Mouse (Mus musculus) heart, embryonic 13.5 days (tissue): Measurements from ENCODE around the gene Zfc3h1. TPM values are rescaled to one million over a fixed set of nuclear protein-coding genes. Genes with fewer than 3 reads are reported as not detected.

ENCODE experiments used
- ATAC-seq: fragments of 200-750 bp; cut with Nextera tagmentation; 2 replicates; pipeline ENCODE4 v1.8.0; 2017; ENCODE audit warnings: moderate TSS enrichment; ENCODE audit not compliant: insufficient number of reproducible peaks, low FRiP score, low TSS enrichment; ENCODE audit errors: extremely low read depth
- H3K27ac ChIP-seq: fragments of 300-500 bp; sonication (generic); replicated peaks from 2 replicates; pipeline ENCODE4 v1.5.1; 2015; ENCODE audit warnings: moderate library complexity, mild to moderate bottlenecking, inconsistent platforms
- H3K27me3 ChIP-seq: fragments of 300-500 bp; sonication (generic); replicated peaks from 2 replicates; pipeline ENCODE4 v1.6.1; 2015; ENCODE audit warnings: mild to moderate bottlenecking, inconsistent platforms
- H3K36me3 ChIP-seq: fragments of 300-500 bp; sonication (generic); 2 replicates; pipeline ENCODE4 v1.6.1; 2015; ENCODE audit warnings: mild to moderate bottlenecking, inconsistent platforms
- H3K4me1 ChIP-seq: fragments of 300-500 bp; sonication (generic); 2 replicates; pipeline ENCODE4 v1.6.1; 2015; ENCODE audit warnings: inconsistent platforms
- H3K4me2 ChIP-seq: fragments of 300-500 bp; sonication (generic); 2 replicates; pipeline ENCODE4 v1.6.1; 2015; ENCODE audit warnings: inconsistent platforms, mild to moderate bottlenecking, moderate library complexity
- H3K4me3 ChIP-seq: fragments of 300-500 bp; sonication (generic); 2 replicates; pipeline ENCODE4 v1.5.1; 2015; ENCODE audit warnings: moderate library complexity, mild to moderate bottlenecking, inconsistent platforms
- H3K9ac ChIP-seq: fragments of 300-500 bp; sonication (generic); 2 replicates; pipeline ENCODE4 v1.6.1; 2015; ENCODE audit warnings: inconsistent platforms, mild to moderate bottlenecking, moderate library complexity
- H3K9me3 ChIP-seq: fragments of 300-500 bp; sonication (generic); 2 replicates; pipeline ENCODE4 v1.6.1; 2016; ENCODE audit warnings: inconsistent platforms
- whole genome bisulfite sequencing: fragments of 180-500 bp; shearing (Covaris S2); methylation state at CpG from one replicate; pipeline ENCODE4 v1.1.7; 2015; ENCODE audit warnings: mixed read lengths; 5-methylcytosine and 5-hydroxymethylcytosine counted together
- polyA plus RNA-seq: library from polyadenylated mRNA; unstranded; fragments of >200 nt; fragmentation: Nextera tagmentation; extraction: Ambion mirVana; gene quantifications from 2 replicates; pipeline ENCODE4 v1.2.1, GENCODE M21; 2015

The Zfc3h1 gene
- polyA plus RNA-seq, 1 experiment from 2014 or later, result 12.3 TPM

DNA sequence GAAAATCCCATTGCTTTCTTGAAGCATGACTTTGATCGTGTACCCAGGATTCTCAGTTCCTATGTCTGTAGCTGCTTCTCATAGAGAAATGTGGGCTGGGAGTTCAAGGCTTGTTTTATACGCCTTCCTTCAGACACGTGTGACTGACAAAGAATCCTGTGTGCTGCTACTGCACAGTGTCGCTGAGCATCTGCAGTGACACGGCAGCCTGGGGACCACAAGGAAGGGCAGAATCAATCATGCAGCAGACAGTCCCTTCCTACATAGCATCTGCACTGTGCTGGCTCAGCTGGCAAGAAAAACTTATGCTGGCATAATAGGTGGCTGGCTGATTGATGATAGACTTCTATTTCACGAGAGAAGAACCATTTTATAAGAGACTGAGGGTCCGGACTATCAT, 80.3 kb downstream of the Zfc3h1 start:
- no peak for ATAC-seq
- no peaks in the 10 kb centered on the region; the same call in 1 of the 2 replicates for H3K9me3 ChIP-seq
- H3K27ac ChIP-seq, result no peak overlapping the region
- no peaks in the 10 kb centered on the region for H3K36me3 ChIP-seq
- H3K27me3 ChIP-seq, result no peaks in the 10 kb centered on the region
- 65% methylated on average over 7 of the region's 7 CpGs for WGBS
- 0 out of 2 replicates have a peak, but pooled peaks cover 4% of the 10 kb centered on the region for H3K4me1 ChIP-seq
- H3K4me2 ChIP-seq, result no peak overlapping the region
- H3K4me3 ChIP-seq, result no peak overlapping the region
- no peak overlapping the region for H3K9ac ChIP-seq

DNA sequence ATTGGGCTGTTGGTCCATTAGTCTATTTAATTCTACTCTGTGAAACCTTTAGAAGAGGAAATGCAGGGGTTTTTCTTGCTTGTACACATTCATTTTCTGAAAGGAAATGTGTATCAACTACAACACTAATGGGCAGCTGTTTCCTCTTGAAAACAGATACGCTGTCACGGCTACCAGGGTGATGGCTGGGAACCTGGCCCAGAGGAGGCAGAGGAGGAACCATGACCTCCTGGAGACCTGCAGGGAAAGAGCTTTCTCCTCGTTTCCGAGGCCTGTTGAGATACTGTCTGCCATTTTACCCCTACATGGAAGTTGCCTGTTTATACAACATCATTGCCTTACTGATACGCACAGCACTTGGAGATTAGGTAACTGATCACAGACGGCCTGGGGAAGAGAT, 81.0 kb downstream of the Zfc3h1 start:
- Histone ChIP-seq H3K4me2 (no peak overlapping the region), H3K4me3 (no peak overlapping the region), H3K27ac (no peak overlapping the region), H3K9ac (no peak overlapping the region), H3K4me1 (0 out of 2 replicates have a peak, but pooled peaks cover 4% of the 10 kb centered on the region), H3K36me3 (no peaks in the 10 kb centered on the region), H3K9me3 (no peaks in the 10 kb centered on the region; the same call in 1 of the 2 replicates), H3K27me3 (no peaks in the 10 kb centered on the region)
- 45% methylated on average over 6 of the region's 6 CpGs for WGBS
- no peak for ATAC-seq

DNA sequence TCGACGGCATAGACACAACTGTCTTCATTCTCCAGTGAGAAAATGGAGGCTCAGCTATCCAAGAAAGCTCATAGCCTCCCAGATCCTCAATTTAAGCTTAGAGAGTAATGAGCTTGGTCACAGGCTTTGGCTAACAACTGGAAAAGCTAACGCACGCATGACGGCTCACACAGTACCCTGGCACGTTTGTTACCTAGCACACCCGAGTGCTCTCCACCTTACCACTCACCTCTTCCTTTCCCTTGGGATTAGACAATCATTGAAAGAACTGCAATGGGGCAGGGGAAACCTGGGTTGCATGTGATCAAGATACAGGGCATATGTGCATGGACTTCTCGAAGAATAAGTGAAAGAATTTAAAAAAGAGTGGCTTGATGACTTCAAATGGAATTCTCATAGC, 83.2 kb downstream of the Zfc3h1 start:
- Histone ChIP-seq H3K4me1 (0 out of 2 replicates have a peak, but pooled peaks cover 4% of the 10 kb centered on the region), H3K27ac (no peak overlapping the region), H3K27me3 (no peaks in the 10 kb centered on the region), H3K36me3 (no peaks in the 10 kb centered on the region), H3K4me3 (no peak overlapping the region), H3K9ac (no peak overlapping the region), H3K4me2 (no peak overlapping the region), H3K9me3 (no peaks in the 10 kb centered on the region; the same call in 1 of the 2 replicates)
- 83% methylated on average over 8 of the region's 8 CpGs for WGBS
- ATAC-seq, result no peak

DNA sequence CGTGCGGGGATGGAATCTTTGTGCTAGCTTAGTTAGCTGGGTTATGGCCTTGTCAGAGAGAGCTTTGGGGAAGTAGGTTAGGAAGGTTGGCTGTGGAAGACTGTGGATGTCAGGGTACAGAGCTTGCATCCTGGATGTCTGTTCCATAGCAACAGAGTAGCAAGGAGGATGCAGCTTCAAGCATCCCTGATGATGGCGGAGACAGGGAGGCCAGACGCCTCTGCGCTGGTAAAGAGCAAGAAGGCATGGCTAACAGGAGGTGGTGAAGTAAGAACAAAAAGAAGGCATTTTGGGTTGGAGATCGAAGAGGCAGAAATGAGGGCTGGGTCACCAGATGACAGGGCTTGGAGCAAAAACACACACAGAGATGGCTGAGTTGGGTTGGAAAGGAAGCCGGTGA, 83.9 kb downstream of the Zfc3h1 start:
- Histone ChIP-seq H3K4me2 (no peak overlapping the region), H3K4me1 (0 out of 2 replicates have a peak, but pooled peaks cover 4% of the 10 kb centered on the region)

DNA sequence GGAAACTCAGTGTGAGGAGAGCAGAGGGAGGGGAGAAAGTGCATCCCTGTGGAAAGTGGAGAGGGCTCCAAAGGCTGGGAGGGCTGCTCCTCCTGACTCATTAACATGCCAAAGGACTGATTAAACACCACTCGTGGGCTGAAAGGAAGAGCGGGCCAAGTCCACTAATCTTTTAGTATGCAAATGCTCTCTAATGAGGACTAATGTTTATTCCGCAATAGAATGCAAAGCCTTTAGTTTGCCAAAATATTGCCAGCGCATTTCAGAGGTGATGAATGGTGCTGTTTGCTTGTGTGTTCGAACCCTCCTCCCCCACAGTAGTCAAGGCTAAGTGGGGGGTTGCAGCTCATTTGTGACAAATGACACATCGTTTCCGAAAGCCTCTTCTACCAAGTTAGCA, 84.3 kb downstream of the Zfc3h1 start:
- no peaks in the 10 kb centered on the region for H3K36me3 ChIP-seq
- H3K4me3 ChIP-seq, result no peak overlapping the region
- H3K27me3 ChIP-seq, result no peaks in the 10 kb centered on the region
- H3K4me2 ChIP-seq, result no peak overlapping the region
- ATAC-seq, result no peak
- H3K9me3 ChIP-seq, result no peaks in the 10 kb centered on the region; the same call in 1 of the 2 replicates
- no peak overlapping the region for H3K27ac ChIP-seq
- 0 out of 2 replicates have a peak, but pooled peaks cover 4% of the 10 kb centered on the region for H3K4me1 ChIP-seq
- 27% methylated on average over 7 of the region's 7 CpGs for WGBS
- no peak overlapping the region for H3K9ac ChIP-seq

More for the DNA sequence above, 83.9 kb downstream of the Zfc3h1 start:
- ATAC-seq, result no peak
- H3K27ac ChIP-seq, result no peak overlapping the region
- no peaks in the 10 kb centered on the region for H3K36me3 ChIP-seq
- H3K9me3 ChIP-seq, result no peaks in the 10 kb centered on the region; the same call in 1 of the 2 replicates
- no peaks in the 10 kb centered on the region for H3K27me3 ChIP-seq
- no peak overlapping the region for H3K9ac ChIP-seq
- WGBS, result 42% methylated on average over 7 of the region's 7 CpGs
- H3K4me3 ChIP-seq, result no peak overlapping the region

DNA sequence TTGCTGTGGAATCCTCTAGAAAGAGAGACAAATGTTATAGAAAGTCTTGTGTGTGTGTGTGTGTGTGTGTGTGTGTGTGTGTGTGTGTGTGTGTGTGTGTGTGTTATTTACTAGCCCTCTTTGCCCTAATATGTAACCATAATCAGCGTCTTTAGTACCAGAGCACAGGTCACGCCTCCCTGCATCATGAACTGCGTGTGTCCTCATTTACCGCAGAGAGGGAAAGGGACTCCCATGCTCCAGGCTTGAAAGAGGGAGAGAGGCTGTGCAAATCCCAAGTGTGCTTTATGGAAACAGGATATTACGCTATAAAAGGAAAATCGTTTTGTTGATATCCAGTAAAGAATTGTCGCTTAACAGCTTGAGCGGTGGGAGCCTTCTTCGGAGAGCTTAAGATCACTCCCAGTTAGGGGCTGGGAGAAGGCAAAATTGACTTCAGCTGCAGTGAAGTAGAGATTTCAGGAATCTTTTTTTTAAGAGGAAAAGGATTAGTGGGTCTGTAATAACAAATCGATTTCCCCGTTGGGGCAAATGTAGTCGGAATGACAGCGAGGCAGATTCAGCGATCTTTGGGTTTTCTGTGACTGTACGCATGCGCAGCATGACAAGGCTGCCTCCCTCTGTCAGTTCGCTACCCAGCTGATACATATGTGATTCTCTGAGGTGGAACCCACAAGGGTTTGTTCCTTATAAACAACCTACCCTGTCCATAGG, 86.0 kb downstream of the Zfc3h1 start:
- H3K27ac ChIP-seq, result no peak overlapping the region
- no peaks in the 10 kb centered on the region for H3K9me3 ChIP-seq
- 44% methylated on average over 17 of the region's 17 CpGs for WGBS
- peak overlapping the region; percentile 42 for H3K4me3 ChIP-seq
- H3K27me3 ChIP-seq, result no peaks in the 10 kb centered on the region
- H3K9ac ChIP-seq, result peak overlapping the region; percentile 15
- 0 out of 2 replicates have a peak, but pooled peaks cover 3% of the 10 kb centered on the region for H3K4me1 ChIP-seq
- peak overlapping the region; percentile 66 for H3K4me2 ChIP-seq
- no peak for ATAC-seq
- H3K36me3 ChIP-seq, result no peaks in the 10 kb centered on the region

DNA sequence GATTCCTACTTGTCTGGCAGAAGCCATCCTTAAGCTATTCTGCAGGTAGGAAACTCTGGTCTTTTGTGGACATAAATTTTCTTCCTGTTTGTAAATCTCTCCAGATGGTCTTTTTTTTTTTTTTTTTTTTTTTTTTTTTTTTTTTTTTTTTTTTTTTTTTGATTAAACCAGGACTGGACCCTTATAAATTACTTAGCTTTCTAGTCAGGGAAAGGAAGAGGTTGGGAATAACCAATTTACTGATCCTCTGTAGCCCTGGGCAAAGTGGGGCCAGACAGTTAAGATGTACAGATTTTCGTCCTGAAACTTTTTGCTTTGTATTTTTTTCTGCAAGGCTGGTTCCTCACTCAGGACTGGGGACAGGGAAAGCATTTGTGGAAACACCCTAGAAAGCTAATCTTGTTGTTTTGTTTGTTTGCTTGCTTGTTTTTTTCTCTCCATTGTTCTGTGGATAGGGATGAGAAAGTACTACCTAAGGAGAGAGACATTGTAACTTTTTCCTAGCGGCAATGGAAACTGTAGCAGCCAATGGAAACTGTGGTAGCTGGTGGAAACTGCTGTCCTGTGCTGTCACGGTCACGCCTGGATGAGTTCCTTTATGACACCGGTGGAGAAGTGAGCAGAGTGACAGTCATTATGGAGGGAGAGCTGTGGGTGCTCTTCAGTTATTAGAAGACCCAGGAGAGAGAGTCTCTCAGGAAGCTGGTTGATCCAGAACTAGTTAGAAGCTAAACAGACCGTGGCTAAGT, 88.6 kb downstream of the Zfc3h1 start:
- H3K4me2 ChIP-seq, result no peak overlapping the region
- H3K9me3 ChIP-seq, result no peaks in the 10 kb centered on the region
- WGBS, result 67% methylated on average over 6 of the region's 6 CpGs
- H3K36me3 ChIP-seq, result no peaks in the 10 kb centered on the region
- H3K9ac ChIP-seq, result no peak overlapping the region
- no peak for ATAC-seq
- no peak overlapping the region for H3K4me3 ChIP-seq
- H3K4me1 ChIP-seq, result peaks cover 3% of the 10 kb centered on the region
- no peaks in the 10 kb centered on the region for H3K27me3 ChIP-seq
- no peak overlapping the region for H3K27ac ChIP-seq

DNA sequence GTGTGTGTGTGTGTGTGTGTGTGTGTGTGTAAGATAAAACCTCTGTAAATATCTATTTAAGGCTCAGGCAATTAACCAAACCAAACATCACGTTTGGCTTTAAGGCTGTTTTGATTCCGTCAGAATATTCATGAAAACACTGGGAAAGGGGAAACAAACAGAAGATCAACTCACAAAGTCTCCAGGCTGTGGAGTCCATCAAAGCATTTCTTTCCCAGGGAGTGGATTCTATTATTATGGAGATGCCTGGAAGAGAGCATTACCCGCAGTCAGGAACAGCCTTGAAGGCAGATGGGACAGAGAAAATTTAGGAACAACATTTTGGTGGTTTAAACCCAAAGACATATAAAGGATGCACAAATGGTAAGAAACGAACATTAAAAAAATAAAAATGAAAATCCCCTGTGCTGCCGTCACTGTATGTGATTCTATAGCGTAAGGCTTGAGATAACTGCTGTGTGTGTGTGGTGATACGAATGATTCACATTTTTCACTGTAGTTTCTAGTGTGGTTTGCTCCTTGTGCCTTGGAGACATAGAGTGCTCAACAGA, 90.3 kb downstream of the Zfc3h1 start:
- peaks cover 16% of the 10 kb centered on the region for H3K4me1 ChIP-seq
- WGBS, result 63% methylated on average over 7 of the region's 7 CpGs
- H3K27me3 ChIP-seq, result no peaks in the 10 kb centered on the region
- ATAC-seq, result no peak
- no peaks in the 10 kb centered on the region for H3K9me3 ChIP-seq
- no peaks in the 10 kb centered on the region for H3K36me3 ChIP-seq
- no peak overlapping the region for H3K4me2 ChIP-seq
- H3K9ac ChIP-seq, result no peak overlapping the region
- H3K4me3 ChIP-seq, result no peak overlapping the region
- no peak overlapping the region for H3K27ac ChIP-seq

DNA sequence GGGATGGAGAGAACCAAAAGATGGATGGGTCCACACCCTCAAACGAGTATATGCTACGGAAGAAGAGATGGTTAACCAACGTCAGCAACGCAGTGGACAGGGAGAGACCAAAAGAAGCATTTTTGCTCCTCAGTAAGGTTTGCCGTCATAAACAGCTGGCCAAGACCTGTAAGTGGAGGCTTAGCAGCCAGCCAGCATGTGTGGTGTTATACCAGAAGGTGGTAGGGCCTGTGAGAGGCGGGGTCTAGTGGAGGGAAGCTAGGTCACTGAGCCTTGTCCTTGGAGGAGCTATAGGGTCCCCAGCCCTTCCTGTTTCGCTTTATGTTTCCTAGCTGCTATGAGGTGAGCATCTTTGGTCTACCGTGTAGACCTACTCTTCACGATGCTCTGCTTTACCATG, 91.7 kb downstream of the Zfc3h1 start:
- H3K4me3 ChIP-seq, result no peak overlapping the region
- H3K9me3 ChIP-seq, result no peaks in the 10 kb centered on the region
- no peaks in the 10 kb centered on the region for H3K27me3 ChIP-seq
- ATAC-seq, result no peak
- H3K4me1 ChIP-seq, result peaks cover 19% of the 10 kb centered on the region
- H3K36me3 ChIP-seq, result no peaks in the 10 kb centered on the region
- no peak overlapping the region for H3K27ac ChIP-seq
- no peak overlapping the region for H3K9ac ChIP-seq
- 82% methylated on average over 9 of the region's 9 CpGs for WGBS
- no peak overlapping the region for H3K4me2 ChIP-seq

DNA sequence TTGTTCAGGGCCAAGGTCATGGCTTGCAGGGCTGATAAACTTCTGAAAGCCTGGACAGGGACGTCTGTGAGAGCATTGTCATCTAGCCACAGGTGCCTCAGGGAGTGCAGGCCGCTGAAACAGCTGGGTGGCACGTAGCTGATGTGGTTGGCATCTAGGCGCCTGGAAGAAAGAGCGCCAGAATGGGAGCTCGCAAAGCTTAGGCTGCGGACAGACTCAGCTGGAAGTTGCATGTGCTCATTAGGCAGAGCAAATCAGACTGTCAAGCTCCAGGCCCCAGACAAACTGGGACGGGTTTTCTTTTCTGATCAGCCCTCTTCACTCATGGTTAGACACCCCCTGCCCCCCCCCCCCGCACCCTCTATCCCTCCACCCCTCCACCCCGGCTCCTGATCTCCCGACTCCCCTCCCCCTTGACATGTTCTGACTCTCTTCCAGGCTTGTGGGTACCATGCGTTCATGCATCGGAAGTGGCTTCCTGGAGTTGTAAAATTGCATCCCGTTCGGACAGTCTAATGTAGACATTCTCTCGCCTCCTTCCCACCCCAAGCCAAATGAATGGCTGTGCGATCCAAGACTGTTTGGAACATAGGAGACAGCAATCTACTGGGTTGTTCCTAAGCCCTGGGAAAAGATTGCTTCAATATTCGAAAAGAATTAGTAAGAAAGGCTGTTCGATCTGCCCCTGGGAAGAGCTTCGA, 93.8 kb downstream of the Zfc3h1 start:
- Histone ChIP-seq H3K9ac (0 out of 2 replicates have a peak overlapping the region, but pooled peaks have one; percentile 52), H3K4me1 (peaks cover 19% of the 10 kb centered on the region), H3K4me2 (peak overlapping the region; percentile 66), H3K4me3 (peak overlapping the region; percentile 36), H3K36me3 (no peaks in the 10 kb centered on the region), H3K9me3 (no peaks in the 10 kb centered on the region), H3K27ac (no peak overlapping the region), H3K27me3 (no peaks in the 10 kb centered on the region)
- ATAC-seq, result no peak
- 18% methylated on average over 20 of the region's 20 CpGs for whole genome bisulfite sequencing
